Mouse (Mus musculus): ENCODE data around the gene Ccpg1. TPM values are rescaled to one million over a fixed set of nuclear protein-coding genes. Genes with fewer than 3 reads are reported as not detected.

The Ccpg1 gene
- polyA plus RNA-seq, 1 experiment: 0.47 TPM

DNA sequence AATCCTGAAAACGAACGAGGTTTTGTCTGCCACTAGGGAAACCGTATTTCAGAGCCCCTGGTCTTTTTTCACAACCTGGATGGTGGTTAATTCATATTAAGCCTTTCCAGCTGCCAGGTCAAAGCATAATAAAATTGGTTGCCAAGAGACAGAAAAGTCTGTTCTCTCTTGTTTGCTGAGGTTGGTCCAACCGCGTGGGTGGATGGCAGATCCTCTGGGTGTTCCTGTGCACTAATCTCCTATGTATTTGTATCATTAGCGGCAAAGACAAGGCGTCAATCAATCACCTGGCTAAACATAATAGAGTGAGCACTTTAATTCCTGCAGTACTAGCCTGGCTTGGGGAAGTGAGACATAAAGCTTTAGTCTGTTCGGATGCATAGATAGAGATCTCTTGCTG lies 65.4 kb downstream of the Ccpg1 start:
- Histone ChIP-seq H3K9me3 (ENCODE audit: control insufficient read depth, low read length) (no peaks in the 10 kb centered on the region), H3K27me3 (ENCODE audit: control insufficient read depth) (no peaks in the 10 kb centered on the region), H3K36me3 (ENCODE audit: control insufficient read depth) (no peaks in the 10 kb centered on the region), H3K4me1 (ENCODE audit: control insufficient read depth) (no peaks in the 10 kb centered on the region), H3K4me3 (replicated peaks) (no peak overlapping the region)
- no peak for TF ChIP-seq GATA1 (IDR thresholded peaks at IDR 0.05; ENCODE audit: low read length)
- no peak for TF ChIP-seq TAL1 (IDR thresholded peaks at IDR 0.05; ENCODE audit: low read length)

DNA sequence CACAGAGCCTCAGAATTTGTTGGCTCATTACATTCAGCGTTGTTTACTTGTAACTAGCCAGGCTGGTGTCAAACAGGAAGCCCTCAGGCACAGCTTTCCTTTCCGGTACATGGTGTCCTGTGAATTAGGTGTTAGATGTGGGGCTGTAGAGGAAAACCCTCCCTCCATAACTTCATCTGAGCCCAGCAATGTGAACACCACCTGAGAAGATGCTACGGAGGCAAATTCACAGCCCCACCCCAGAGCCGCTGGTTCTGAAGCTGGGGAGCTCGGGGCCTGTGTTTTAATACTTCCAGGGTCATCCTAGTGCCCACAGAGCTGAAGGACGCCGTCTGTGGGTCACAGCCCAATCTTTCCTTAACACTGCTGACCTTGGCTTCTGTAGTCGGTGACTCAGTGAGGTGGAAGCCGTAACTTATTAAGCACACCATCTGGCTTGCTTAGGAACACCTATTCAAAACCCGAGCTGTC lies 70.2 kb downstream of the Ccpg1 start:
- H3K4me3 ChIP-seq (replicated peaks): no peak overlapping the region
- H3K27me3 ChIP-seq (ENCODE audit: control insufficient read depth): no peaks in the 10 kb centered on the region
- TF ChIP-seq GATA1 (IDR thresholded peaks at IDR 0.05; ENCODE audit: low read length) (no peak), TAL1 (IDR thresholded peaks at IDR 0.05; ENCODE audit: low read length) (no peak)
- H3K36me3 ChIP-seq (ENCODE audit: control insufficient read depth): no peaks in the 10 kb centered on the region
- no peaks in the 10 kb centered on the region for H3K4me1 ChIP-seq (ENCODE audit: control insufficient read depth)
- H3K9me3 ChIP-seq (ENCODE audit: control insufficient read depth, low read length): no peaks in the 10 kb centered on the region

DNA sequence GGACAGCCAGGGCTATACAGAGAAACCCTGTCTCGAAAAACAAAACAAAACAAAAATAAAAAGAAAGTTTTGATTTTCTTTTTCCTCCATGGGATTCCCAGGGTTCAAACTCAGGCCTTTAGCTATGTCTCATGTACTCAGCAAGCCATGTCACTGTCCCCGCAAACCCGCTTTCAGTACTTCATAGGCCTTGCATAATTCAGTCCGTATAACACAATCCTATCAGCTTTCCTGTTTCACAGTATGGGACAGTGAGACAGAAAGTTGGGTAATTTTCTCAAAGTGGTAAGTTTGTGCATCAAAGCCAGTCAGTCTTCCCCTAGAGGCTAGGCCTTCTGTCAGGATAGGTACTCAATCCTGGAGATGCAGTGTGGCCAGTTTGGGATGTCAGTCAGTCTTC lies 74.0 kb downstream of the Ccpg1 start:
- no peak for TF ChIP-seq TAL1 (IDR thresholded peaks at IDR 0.05; ENCODE audit: low read length)
- no peak for TF ChIP-seq GATA1 (IDR thresholded peaks at IDR 0.05; ENCODE audit: low read length)
- no peaks in the 10 kb centered on the region for H3K27me3 ChIP-seq (ENCODE audit: control insufficient read depth)
- H3K9me3 ChIP-seq (ENCODE audit: control insufficient read depth, low read length): no peaks in the 10 kb centered on the region
- H3K4me3 ChIP-seq (replicated peaks): no peak overlapping the region
- no peaks in the 10 kb centered on the region for H3K36me3 ChIP-seq (ENCODE audit: control insufficient read depth)
- no peaks in the 10 kb centered on the region for H3K4me1 ChIP-seq (ENCODE audit: control insufficient read depth)

DNA sequence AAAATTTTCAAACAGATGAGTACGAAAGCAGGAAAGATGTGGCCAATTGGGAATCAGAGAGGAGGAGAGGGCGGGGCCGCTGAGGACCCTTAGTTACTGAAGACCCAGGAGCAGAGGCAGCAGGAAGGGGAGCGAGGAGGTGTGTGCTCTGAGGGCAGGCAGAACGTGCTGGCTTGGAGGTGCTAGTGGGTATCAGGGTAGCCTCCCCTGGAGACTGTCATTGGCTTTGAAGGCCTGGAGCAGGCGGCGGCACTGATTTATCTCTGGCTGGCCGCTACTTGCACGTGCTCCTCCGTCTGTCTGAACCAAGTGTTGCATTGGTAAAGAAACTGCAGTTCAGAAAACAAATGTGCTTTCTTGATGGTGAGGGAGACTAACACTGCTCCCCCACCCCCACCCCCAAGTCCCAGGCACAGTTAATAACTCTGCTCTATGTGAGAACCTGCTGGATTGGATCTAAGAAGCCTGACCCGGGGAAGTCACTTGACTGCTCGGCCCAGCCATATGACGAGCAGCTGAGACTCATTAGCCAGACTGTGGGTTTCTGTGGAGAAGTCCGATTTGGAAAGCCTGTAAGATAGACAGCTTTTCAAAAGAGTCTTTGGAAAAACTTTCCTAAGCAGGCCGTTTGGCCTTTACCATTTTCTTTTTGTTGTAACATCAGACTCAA lies 78.5 kb downstream of the Ccpg1 start:
- no peaks in the 10 kb centered on the region for H3K36me3 ChIP-seq (ENCODE audit: control insufficient read depth)
- no peak overlapping the region for H3K4me3 ChIP-seq (replicated peaks)
- H3K9me3 ChIP-seq (ENCODE audit: control insufficient read depth, low read length): no peaks in the 10 kb centered on the region
- no peaks in the 10 kb centered on the region for H3K4me1 ChIP-seq (ENCODE audit: control insufficient read depth)
- TF ChIP-seq TAL1 (IDR thresholded peaks at IDR 0.05; ENCODE audit: low read length) (no peak), GATA1 (IDR thresholded peaks at IDR 0.05; ENCODE audit: low read length) (no peak)
- no peaks in the 10 kb centered on the region for H3K27me3 ChIP-seq (ENCODE audit: control insufficient read depth)

Other genes starting within 250 kb of the Ccpg1 start
- not detected in 2 replicates for gene Prtg, start 178.6 kb upstream of the Ccpg1 start, polyA plus RNA-seq (2012)
- gene Pygo1, start 59.8 kb upstream of the Ccpg1 start, polyA plus RNA-seq (2012): not detected in 2 replicates
- gene Dyx1c1, start 26.6 kb upstream of the Ccpg1 start, polyA plus RNA-seq (2012): not detected in 2 replicates
- 0.01 and 0.04 TPM in 2 replicates for gene Gm44503, start 26.6 kb upstream of the Ccpg1 start, polyA plus RNA-seq (2012)
- gene Ccpg1os, start within 50 bp of the Ccpg1 start, polyA plus RNA-seq (2012): 0.05 TPM in 1 of 2 replicates, not detected in the other
- 0.01 and 0.05 TPM in 2 replicates for gene Pigb, start 54.9 kb downstream of the Ccpg1 start, polyA plus RNA-seq (2012)
- gene Rab27a, start 59.4 kb downstream of the Ccpg1 start, polyA plus RNA-seq (2012): 0.06 TPM in 1 of 2 replicates, not detected in the other
- gene Khdc3, start 116.4 kb downstream of the Ccpg1 start, polyA plus RNA-seq (2012): not detected in 2 replicates
- not detected in 2 replicates for gene Gm20509, start 117.0 kb downstream of the Ccpg1 start, polyA plus RNA-seq (2012)
- gene Rsl24d1, start 128.0 kb downstream of the Ccpg1 start, polyA plus RNA-seq (2012): 0.10 and 0.37 TPM in 2 replicates